Mouse (Mus musculus) left cerebral cortex, adult 18-20 months (tissue): ENCODE measurements around the gene Col4a2. TPM values are rescaled to one million over a fixed set of nuclear protein-coding genes. Genes with fewer than 3 reads are reported as not detected.

Experiments used
- DNase-seq, 2 experiments: peaks; one replicate each; pipeline ENCODE4 v3.0.0; 2021 to 2022; ENCODE audit warnings: low spot score in 2 of 2, mixed read lengths in 1 of 2
- total RNA-seq, 2 experiments: library from RNA; stranded (reverse); gene quantifications; 2 replicates each; pipeline ENCODE4 v1.2.3; 2021

Col4a2 gene
- total RNA-seq, 2 experiments from 2014 or later = 40.9 to 45.1 TPM

GRCm38 (mm10) chr8:11292611-11293010 lies 20.0 kb upstream of the Col4a2 start:
- no peak for DNase-seq

DNA sequence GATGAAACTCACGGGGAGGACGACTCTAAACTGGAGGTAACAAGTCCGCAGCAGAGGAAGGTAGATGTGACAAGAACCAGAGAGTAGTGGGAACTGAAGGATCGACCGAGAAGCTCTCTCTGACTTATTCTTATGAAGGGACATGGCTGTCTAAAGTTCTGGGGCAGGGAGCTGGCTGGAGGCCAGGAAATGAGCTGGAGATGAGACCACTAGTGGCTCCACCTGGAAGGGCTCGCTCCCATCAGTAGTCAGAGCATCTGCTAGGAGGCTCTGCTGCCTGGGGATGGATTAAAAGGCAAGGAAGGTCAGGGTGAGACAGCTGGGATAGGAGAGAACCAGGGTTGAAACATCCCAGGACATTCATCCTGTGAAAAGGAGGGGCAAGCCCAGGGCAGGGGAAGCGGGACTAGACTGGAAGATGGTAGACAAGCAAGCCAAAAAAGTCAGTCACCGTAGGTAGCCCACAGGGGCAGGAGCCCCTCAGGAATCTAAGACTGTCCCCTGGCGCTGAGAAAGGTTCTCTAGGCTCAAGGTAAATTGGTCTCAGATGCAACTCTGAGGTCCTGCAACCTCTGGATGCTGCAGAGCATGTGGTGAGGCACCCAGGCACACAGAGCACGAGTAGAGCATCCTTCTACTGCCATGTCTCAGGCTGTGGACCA lies 16.2 kb upstream of the Col4a2 start:
- no peak for DNase-seq

DNA sequence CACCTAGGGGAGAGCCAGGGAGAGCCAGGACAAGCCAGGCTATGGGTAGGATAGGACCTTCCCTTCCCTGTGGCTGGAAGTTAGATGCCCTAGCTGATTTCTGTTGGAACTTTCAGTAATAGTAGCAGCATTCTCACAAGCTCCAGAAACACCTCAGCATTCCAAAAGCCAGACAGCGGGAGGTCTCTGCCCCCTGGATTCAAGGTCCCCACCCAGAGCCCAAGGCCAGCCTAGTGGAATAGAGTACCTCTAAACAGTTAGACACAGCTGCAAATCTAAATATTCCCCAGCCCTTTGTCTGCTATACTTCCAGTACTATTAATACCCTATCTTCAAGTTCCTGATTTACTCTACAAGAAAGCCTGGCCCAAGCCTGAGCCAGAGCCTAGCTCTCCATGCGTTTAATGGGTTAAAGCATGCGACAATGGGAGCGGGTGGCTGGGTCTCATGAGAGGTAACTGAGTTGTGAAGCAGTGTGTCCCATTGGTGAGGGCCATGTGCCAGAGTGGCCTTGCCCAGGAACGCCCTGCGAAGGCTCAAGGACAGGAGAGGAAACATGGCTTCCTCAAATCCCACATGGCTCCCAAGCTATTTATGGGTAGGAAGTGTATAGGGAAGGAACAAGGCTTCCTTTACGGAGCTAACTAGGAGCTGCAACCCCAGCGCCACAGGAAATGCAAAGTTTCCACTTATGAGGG lies 15.3 kb upstream of the Col4a2 start:
- DNase-seq = no peak

GRCm38 (mm10) chr8:11298531-11299316 lies 13.9 kb upstream of the Col4a2 start:
- no peak for DNase-seq

GRCm38 (mm10) chr8:11299317-11299602 lies 13.3 kb upstream of the Col4a2 start:
- no peak for DNase-seq

DNA sequence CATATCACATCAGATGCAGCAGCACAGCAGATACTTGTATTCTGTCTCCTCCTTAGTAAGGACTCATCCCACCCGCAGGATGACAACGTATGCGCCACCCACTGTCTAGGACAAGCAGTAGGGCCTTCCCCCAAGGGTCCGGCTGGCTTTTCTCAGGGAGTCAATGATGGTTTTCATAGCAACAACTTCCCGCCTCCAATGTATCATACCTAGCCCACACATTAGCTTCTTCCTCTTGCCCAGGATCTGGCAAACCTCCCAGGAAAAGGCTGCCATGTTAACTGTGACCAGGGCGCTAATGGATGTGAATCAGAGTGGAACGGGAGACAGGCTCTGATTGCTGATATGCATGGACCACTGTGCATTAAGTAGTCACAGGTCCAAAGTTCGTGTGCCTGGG lies 12.2 kb upstream of the Col4a2 start:
- peak; percentile 21 to 58 for DNase-seq

GRCm38 (mm10) chr8:11304027-11304601 lies 8.5 kb upstream of the Col4a2 start:
- DNase-seq = no peak

GRCm38 (mm10) chr8:11305539-11305938 lies 7.1 kb upstream of the Col4a2 start:
- DNase-seq = no peak

- DNase-seq = no peak
Measured at GRCm38 (mm10) chr8:11307451-11307850, 5.2 kb upstream of the Col4a2 start.

DNA sequence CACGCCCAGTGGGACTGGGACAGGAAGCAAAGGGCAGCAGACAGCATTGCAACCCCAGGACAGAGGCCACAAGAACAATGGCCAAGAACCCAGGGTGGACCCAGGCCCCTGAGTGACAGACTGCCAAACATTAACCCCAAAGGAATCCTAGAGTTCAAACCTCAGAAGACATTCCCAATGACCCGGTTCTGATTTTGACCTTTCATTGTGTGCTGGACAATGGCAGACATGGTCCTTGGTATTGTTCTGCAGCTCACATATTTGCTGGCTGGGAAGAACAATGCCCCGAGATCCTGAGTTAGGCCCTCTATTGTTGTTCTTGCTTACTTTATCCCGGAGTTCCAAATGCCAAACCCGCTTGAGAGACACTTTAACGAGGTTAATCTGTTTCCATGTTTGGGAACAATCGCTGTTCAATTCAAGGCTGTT lies 4.0 kb upstream of the Col4a2 start:
- DNase-seq = no peak

DNA sequence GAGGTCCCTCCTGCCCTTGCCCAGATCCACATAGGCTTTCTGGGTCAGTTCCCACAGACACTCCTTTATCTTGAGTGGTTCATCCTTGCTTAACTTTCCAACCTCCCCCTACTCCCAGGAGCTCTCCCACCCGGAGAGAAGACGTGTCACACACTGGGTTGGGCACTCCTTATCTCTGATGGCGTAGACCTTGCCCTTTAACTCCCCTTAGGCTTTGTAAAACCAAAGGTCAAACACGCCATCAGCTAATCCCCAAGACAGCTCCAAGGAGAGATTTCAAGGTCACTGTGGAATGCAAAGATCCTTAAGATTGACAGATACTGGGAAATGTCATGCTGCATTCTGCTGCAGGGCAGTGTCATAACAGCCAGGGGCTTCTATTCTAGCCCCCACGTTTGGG lies 3.4 kb upstream of the Col4a2 start:
- no peak for DNase-seq

- no peak for DNase-seq
Measured at GRCm38 (mm10) chr8:11310049-11310448, 2.6 kb upstream of the Col4a2 start.

GRCm38 (mm10) chr8:11311681-11312348 lies 790 bp upstream of the Col4a2 start:
- DNase-seq = peak; percentile 22 to 30

- DNase-seq = peak; percentile 14 to 25
Measured at GRCm38 (mm10) chr8:11313176-11314111, 839 bp downstream of the Col4a2 start.

- no peak for DNase-seq
Measured at GRCm38 (mm10) chr8:11314613-11315012, 2.0 kb downstream of the Col4a2 start.

DNA sequence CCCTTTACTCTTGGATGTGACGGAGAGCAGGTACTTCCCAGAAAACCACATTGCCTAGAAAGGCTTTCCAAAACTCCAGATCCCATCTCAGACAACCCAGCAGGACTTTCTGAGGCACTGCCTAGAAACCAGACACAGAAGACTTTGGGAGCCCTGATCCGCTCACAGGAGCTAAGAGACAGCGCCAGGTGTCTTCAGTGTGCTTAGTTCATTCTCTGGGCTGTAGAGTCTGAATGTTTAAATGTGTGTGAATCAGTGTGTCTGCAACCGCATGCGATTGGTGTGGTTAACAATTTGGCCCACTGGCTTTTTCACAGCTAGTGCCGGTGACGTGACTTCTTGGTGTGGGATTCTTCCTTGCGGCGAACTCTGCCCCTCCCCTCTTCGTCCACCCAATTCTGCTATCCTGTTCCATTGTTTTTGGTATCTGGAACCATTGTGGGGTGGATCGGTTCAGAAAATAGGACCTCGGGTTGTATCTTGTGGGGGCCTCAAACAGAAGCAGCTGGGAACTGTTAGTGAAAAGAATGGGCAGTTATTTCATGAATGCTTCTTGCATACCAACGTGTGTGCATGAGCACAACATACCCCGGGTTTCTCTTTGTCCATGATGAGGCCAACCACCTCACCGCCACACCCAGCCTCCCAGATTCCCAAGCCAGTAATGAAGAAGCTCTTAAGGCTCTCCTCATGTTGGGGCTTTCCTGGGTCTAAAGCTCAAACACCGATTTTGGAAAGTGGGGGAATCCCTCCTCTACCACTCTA lies 2.8 kb downstream of the Col4a2 start:
- no peak for DNase-seq

- DNase-seq = no peak
Measured at GRCm38 (mm10) chr8:11316118-11316517, 3.5 kb downstream of the Col4a2 start.

- no peak for DNase-seq
Measured at GRCm38 (mm10) chr8:11319405-11319804, 6.8 kb downstream of the Col4a2 start.

DNA sequence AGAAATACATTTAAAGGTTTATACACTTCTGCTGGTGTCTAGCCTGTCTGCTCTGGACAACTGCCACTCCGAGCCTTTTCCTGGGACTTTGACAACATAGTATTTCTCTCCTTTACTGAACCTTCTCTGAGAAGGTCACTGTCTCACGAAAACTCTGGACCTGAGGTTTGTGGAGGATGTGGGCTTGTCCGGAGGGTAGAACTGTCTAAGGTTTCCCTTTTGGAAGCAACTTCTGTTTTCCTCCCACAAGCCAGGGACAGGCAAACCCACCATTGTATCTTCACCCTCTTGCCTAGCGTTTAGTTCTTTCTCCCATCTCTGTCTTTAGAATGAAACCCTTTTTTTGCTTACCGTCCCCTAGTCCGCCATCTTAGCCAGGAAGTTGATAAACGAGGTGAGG lies 9.2 kb downstream of the Col4a2 start:
- DNase-seq = no peak
